Mouse (Mus musculus): ENCODE measurements around the gene Methig1. TPM values are rescaled to one million over a fixed set of nuclear protein-coding genes. Genes with fewer than 3 reads are reported as not detected.

Methig1 gene
- polyA plus RNA-seq, 1 experiment, result not detected

- no peak overlapping the region for H3K4me3 ChIP-seq (ENCODE audit: insufficient read depth, poor library complexity, severe bottlenecking)
- no peak overlapping the region for H3ac ChIP-seq (ENCODE audit: control insufficient read depth, insufficient read length, low read depth)
- H3K36me3 ChIP-seq (ENCODE audit: control insufficient read depth, insufficient read depth), result peaks cover 83% of the 10 kb centered on the region
- TF ChIP-seq CTCF (IDR thresholded peaks at IDR 0.05; ENCODE audit: control insufficient read depth, insufficient read depth, insufficient read length), result no peak
- no peak for TF ChIP-seq MYOG (IDR thresholded peaks at IDR 0.05; ENCODE audit: control insufficient read depth, extremely low read depth, insufficient read length)
- TF ChIP-seq FOSL1 (IDR thresholded peaks at IDR 0.05; ENCODE audit: insufficient read depth, low read length, poor library complexity, severe bottlenecking), result no peak
- TF ChIP-seq MYOD1 (IDR thresholded peaks at IDR 0.05; ENCODE audit: control insufficient read depth, insufficient read length, low read depth), result no peak
- TF ChIP-seq MAX (IDR thresholded peaks at IDR 0.05), result no peak
- TF ChIP-seq USF1 (IDR thresholded peaks at IDR 0.05; ENCODE audit: low read depth), result no peak
- TF ChIP-seq CEBPB (IDR thresholded peaks at IDR 0.05; ENCODE audit: low read depth), result no peak
- H3K27me3 ChIP-seq (ENCODE audit: control insufficient read depth, insufficient read depth, insufficient read length), result no peaks in the 10 kb centered on the region
- no peaks in the 10 kb centered on the region for H3K79me3 ChIP-seq (ENCODE audit: low read depth)
- no peaks in the 10 kb centered on the region for H3K79me2 ChIP-seq (ENCODE audit: control insufficient read depth, insufficient read depth)
Measured at GRCm38 (mm10) chr15:100403318-100404000, 50.5 kb downstream of the Methig1 start.

GRCm38 (mm10) chr15:100406088-100406487, 53.1 kb downstream of the Methig1 start:
- H3K36me3 ChIP-seq (ENCODE audit: control insufficient read depth, insufficient read depth), result peaks cover 66% of the 10 kb centered on the region

DNA sequence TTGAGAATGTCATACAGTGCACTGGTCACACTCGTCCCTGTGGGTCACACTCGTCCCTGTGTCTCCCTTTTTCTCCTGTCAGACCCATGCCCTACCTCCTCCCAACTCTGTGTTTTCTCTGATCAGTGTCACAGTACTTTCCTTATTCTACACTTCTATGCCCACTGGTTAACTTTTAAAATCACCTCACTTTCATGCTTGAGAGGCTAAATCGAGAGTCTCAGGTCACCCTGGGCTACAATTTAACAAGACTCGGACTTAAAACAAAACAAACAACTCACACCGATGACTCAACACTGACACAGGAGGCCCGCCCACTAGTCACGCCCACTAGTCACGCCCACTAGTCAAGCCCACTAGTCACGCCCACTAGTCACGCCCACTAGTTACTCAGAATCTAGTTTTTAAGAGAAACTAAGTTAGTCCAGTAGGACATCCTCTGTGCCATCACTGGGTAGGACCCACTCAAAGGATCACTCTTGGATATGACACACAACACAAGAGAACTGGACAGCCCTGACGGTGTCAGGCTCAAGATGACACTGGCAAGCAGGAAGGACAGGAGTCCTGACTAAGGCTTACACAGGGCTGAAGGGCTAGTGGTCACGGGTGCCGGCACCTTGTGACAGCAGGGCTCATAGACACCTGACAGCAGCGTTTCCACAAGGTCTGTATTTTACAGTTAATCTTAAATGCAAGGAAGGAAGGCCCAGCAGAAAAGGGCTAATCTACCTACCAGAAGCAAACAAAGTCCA, 58.1 kb downstream of the Methig1 start:
- no peak for TF ChIP-seq MYOG (IDR thresholded peaks at IDR 0.05; ENCODE audit: control insufficient read depth, extremely low read depth, insufficient read length)
- TF ChIP-seq USF1 (IDR thresholded peaks at IDR 0.05; ENCODE audit: low read depth), result no peak
- peak; percentile 44 for TF ChIP-seq MAX (IDR thresholded peaks at IDR 0.05)
- no peak for TF ChIP-seq FOSL1 (IDR thresholded peaks at IDR 0.05; ENCODE audit: insufficient read depth, low read length, poor library complexity, severe bottlenecking)
- TF ChIP-seq CEBPB (IDR thresholded peaks at IDR 0.05; ENCODE audit: low read depth), result no peak
- no peak for TF ChIP-seq CTCF (IDR thresholded peaks at IDR 0.05; ENCODE audit: control insufficient read depth, insufficient read depth, insufficient read length)
- no peak for TF ChIP-seq MYOD1 (IDR thresholded peaks at IDR 0.05; ENCODE audit: control insufficient read depth, insufficient read length, low read depth)
- no peaks in the 10 kb centered on the region for H3K27me3 ChIP-seq (ENCODE audit: control insufficient read depth, insufficient read depth, insufficient read length)
- no peak overlapping the region for H3ac ChIP-seq (ENCODE audit: control insufficient read depth, insufficient read length, low read depth)
- H3K36me3 ChIP-seq (ENCODE audit: control insufficient read depth, insufficient read depth), result peaks cover 20% of the 10 kb centered on the region
- H3K79me3 ChIP-seq (ENCODE audit: low read depth), result peaks cover 31% of the 10 kb centered on the region
- no peak overlapping the region for H3K4me3 ChIP-seq (ENCODE audit: insufficient read depth, poor library complexity, severe bottlenecking)
- H3K79me2 ChIP-seq (ENCODE audit: control insufficient read depth, insufficient read depth), result peaks cover 63% of the 10 kb centered on the region

More at GRCm38 (mm10) chr15:100406088-100406487, 53.1 kb downstream of the Methig1 start:
- H3K79me3 ChIP-seq (ENCODE audit: low read depth), result peaks cover 8% of the 10 kb centered on the region
- TF ChIP-seq MYOG (IDR thresholded peaks at IDR 0.05; ENCODE audit: control insufficient read depth, extremely low read depth, insufficient read length), result no peak
- no peak for TF ChIP-seq USF1 (IDR thresholded peaks at IDR 0.05; ENCODE audit: low read depth)
- no peak for TF ChIP-seq MYOD1 (IDR thresholded peaks at IDR 0.05; ENCODE audit: control insufficient read depth, insufficient read length, low read depth)
- TF ChIP-seq MAX (IDR thresholded peaks at IDR 0.05), result no peak
- no peak for TF ChIP-seq CEBPB (IDR thresholded peaks at IDR 0.05; ENCODE audit: low read depth)
- TF ChIP-seq FOSL1 (IDR thresholded peaks at IDR 0.05; ENCODE audit: insufficient read depth, low read length, poor library complexity, severe bottlenecking), result no peak
- TF ChIP-seq CTCF (IDR thresholded peaks at IDR 0.05; ENCODE audit: control insufficient read depth, insufficient read depth, insufficient read length), result no peak
- no peak overlapping the region for H3K4me3 ChIP-seq (ENCODE audit: insufficient read depth, poor library complexity, severe bottlenecking)
- no peaks in the 10 kb centered on the region for H3K27me3 ChIP-seq (ENCODE audit: control insufficient read depth, insufficient read depth, insufficient read length)
- peaks cover 13% of the 10 kb centered on the region for H3K79me2 ChIP-seq (ENCODE audit: control insufficient read depth, insufficient read depth)
- H3ac ChIP-seq (ENCODE audit: control insufficient read depth, insufficient read length, low read depth), result no peak overlapping the region

DNA sequence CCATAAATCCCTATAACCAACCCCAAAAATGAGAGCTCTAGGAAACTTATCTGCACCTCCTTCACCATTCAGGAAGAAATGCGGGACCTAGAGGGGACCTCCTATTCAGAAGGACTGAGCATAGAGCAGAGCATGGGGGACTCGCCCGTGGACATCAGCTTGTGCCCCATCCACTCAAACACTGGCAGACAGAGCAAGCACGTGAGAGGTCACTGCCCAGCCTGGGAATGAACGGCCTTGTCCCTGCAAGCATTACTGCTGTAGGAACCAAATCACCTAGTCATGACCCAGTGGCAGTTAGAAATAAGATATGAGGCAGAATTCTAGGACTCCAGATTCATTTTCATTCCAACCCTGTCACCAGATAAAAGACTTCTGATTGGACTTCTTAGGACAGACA, 58.8 kb downstream of the Methig1 start:
- Histone ChIP-seq H3K27me3 (ENCODE audit: control insufficient read depth, insufficient read depth, insufficient read length) (no peaks in the 10 kb centered on the region), H3K79me2 (ENCODE audit: control insufficient read depth, insufficient read depth) (peaks cover 70% of the 10 kb centered on the region), H3K4me3 (ENCODE audit: insufficient read depth, poor library complexity, severe bottlenecking) (no peak overlapping the region), H3K79me3 (ENCODE audit: low read depth) (peaks cover 31% of the 10 kb centered on the region), H3ac (ENCODE audit: control insufficient read depth, insufficient read length, low read depth) (no peak overlapping the region), H3K36me3 (ENCODE audit: control insufficient read depth, insufficient read depth) (peaks cover 17% of the 10 kb centered on the region)
- TF ChIP-seq MAX (IDR thresholded peaks at IDR 0.05) (no peak), MYOD1 (IDR thresholded peaks at IDR 0.05; ENCODE audit: control insufficient read depth, insufficient read length, low read depth) (no peak), USF1 (IDR thresholded peaks at IDR 0.05; ENCODE audit: low read depth) (no peak), FOSL1 (IDR thresholded peaks at IDR 0.05; ENCODE audit: insufficient read depth, low read length, poor library complexity, severe bottlenecking) (no peak), MYOG (IDR thresholded peaks at IDR 0.05; ENCODE audit: control insufficient read depth, extremely low read depth, insufficient read length) (no peak), CEBPB (IDR thresholded peaks at IDR 0.05; ENCODE audit: low read depth) (no peak), CTCF (IDR thresholded peaks at IDR 0.05; ENCODE audit: control insufficient read depth, insufficient read depth, insufficient read length) (no peak)

DNA sequence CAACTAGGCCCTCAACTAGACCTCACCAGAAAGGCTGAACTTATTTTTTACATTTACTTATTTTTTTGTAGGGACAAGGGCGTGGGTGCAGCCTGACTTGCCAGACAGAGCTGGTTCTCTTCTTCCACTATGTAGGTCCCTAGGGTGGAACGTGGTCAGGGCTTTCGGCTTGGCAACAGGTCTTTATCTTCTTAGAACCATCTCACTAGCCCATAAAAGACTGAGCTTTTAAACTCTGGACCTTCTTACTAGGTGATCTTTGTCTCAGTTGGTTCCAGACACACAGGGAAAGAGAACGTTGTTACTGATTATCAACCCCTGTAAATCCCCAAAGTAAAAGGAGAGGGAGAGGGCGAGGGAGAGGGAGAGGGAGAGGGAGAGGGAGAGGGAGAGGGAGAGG, 60.4 kb downstream of the Methig1 start:
- Histone ChIP-seq H3K79me3 (ENCODE audit: low read depth) (peaks cover 45% of the 10 kb centered on the region), H3K27me3 (ENCODE audit: control insufficient read depth, insufficient read depth, insufficient read length) (no peaks in the 10 kb centered on the region), H3K4me3 (ENCODE audit: insufficient read depth, poor library complexity, severe bottlenecking) (no peak overlapping the region), H3ac (ENCODE audit: control insufficient read depth, insufficient read length, low read depth) (no peak overlapping the region), H3K79me2 (ENCODE audit: control insufficient read depth, insufficient read depth) (peaks cover 85% of the 10 kb centered on the region), H3K36me3 (ENCODE audit: control insufficient read depth, insufficient read depth) (peaks cover 17% of the 10 kb centered on the region)
- no peak for TF ChIP-seq MAX (IDR thresholded peaks at IDR 0.05)
- TF ChIP-seq CEBPB (IDR thresholded peaks at IDR 0.05; ENCODE audit: low read depth), result no peak
